Mouse (Mus musculus) lung, embryonic 14.5 days (tissue): ENCODE data around the gene Slc38a4. TPM values are rescaled to one million over a fixed set of nuclear protein-coding genes. Genes with fewer than 3 reads are reported as not detected.

Experiments
- ATAC-seq: fragments of 200-750 bp; cut with Nextera tagmentation; 2 replicates; pipeline ENCODE4 v1.8.0; 2017; ENCODE audit warnings: mild to moderate bottlenecking, moderate TSS enrichment, moderate library complexity; ENCODE audit not compliant: insufficient read depth
- DNase-seq: peaks from one replicate; pipeline ENCODE4 v3.0.0-alpha.2; 2015
- H3K27ac ChIP-seq: fragments of 300-500 bp; sonication (generic); 2 replicates; pipeline ENCODE4 v1.5.1; 2014; ENCODE audit warnings: low read depth, mild to moderate bottlenecking, moderate library complexity
- H3K27me3 ChIP-seq: fragments of 300-500 bp; sonication (generic); 2 replicates; pipeline ENCODE4 v1.6.1; 2014; ENCODE audit warnings: low read length, control low read depth; ENCODE audit not compliant: insufficient read depth
- H3K36me3 ChIP-seq: fragments of 300-500 bp; sonication (generic); 2 replicates; pipeline ENCODE4 v1.6.1; 2014; ENCODE audit warnings: control low read depth; ENCODE audit not compliant: insufficient read depth
- H3K4me1 ChIP-seq: fragments of 300-500 bp; sonication (generic); 2 replicates; pipeline ENCODE4 v1.6.1; 2014; ENCODE audit warnings: antibody characterized with exemption, control low read depth; ENCODE audit not compliant: insufficient read depth
- H3K4me2 ChIP-seq: fragments of 300-500 bp; sonication (generic); 2 replicates; pipeline ENCODE4 v1.6.1; 2014; ENCODE audit warnings: mild to moderate bottlenecking
- H3K4me3 ChIP-seq: fragments of 300-500 bp; sonication (generic); 2 replicates; pipeline ENCODE4 v1.5.1; 2014; ENCODE audit warnings: low read depth, low read length
- H3K9ac ChIP-seq: fragments of 300-500 bp; sonication (generic); 2 replicates; pipeline ENCODE4 v1.6.1; 2014
- H3K9me3 ChIP-seq: fragments of 300-500 bp; sonication (generic); 2 replicates; pipeline ENCODE4 v1.6.1; 2016; ENCODE audit warnings: low read depth, low read length, control low read depth
- CTCF ChIP-seq: IDR thresholded peaks from 2 replicates; pipeline ENCODE4 v1.5.1; 2016; ENCODE audit warnings: antibody characterized with exemption, low read depth
- WGBS: fragments of 180-500 bp; shearing (Covaris S2); extraction: QIAGEN DNeasy Blood & Tissue Kit; methylation state at CpG from one replicate; pipeline ENCODE4 v1.1.7; 2014; 5-methylcytosine and 5-hydroxymethylcytosine counted together
- polyA plus RNA-seq: library from polyadenylated mRNA; unstranded; fragments of >200 nt; fragmentation: Nextera tagmentation; extraction: Ambion mirVana; gene quantifications from 2 replicates; pipeline ENCODE4 v1.2.1, GENCODE M21; 2014

The Slc38a4 gene
- polyA plus RNA-seq, 1 experiment from 2014 or later, result 92.3 TPM

- Histone ChIP-seq H3K27ac (no peak overlapping the region), H3K9ac (no peak overlapping the region), H3K4me3 (no peak overlapping the region), H3K27me3 (no peaks in the 10 kb centered on the region), H3K4me2 (no peak overlapping the region), H3K36me3 (peaks cover 49% of the 10 kb centered on the region), H3K9me3 (no peaks in the 10 kb centered on the region), H3K4me1 (0 out of 2 replicates have a peak, but pooled peaks cover 4% of the 10 kb centered on the region)
- no peak for DNase-seq
- 59% methylated on average over 3 of the region's 3 CpGs for WGBS
- no peak for ATAC-seq
- no peak for TF ChIP-seq CTCF
Measured at GRCm38 (mm10) chr15:97009271-97009670, 46.5 kb downstream of the Slc38a4 start.

DNA sequence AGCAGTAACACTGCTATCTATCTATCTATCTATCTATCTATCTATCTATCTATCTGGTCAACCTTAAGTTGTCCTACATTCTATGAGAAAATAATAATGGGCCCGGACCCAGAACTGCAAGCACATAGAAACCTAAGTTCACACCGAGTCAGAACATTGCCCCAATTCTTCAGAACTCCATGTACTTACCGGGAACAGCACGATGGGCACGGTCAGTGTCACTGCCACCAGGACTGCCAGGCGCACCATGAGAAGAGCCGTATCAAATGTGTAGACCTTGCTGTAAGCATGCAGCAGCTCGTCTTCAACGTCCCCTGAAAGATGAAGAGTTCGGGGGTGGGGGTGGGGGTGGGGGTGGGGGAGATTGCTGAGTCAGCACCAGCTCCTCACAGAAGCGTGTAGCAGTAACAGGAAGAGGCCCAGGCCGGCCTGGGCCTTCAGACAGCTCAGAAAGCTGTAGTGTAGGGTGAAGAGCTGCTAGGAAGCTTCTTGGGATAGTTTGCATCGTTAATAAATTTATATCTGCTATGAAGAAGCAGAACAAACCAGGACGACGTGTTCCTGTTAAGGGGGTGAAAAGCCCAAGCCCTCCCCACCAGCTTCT lies 50.0 kb downstream of the Slc38a4 start:
- no peak for ATAC-seq
- WGBS, result 76% methylated on average over 15 of the region's 15 CpGs
- Histone ChIP-seq H3K36me3 (peaks cover 27% of the 10 kb centered on the region), H3K27me3 (no peaks in the 10 kb centered on the region), H3K4me2 (no peak overlapping the region), H3K4me3 (no peak overlapping the region), H3K4me1 (peaks cover 34% of the 10 kb centered on the region), H3K27ac (no peak overlapping the region), H3K9me3 (no peaks in the 10 kb centered on the region), H3K9ac (no peak overlapping the region)
- DNase-seq, result no peak
- TF ChIP-seq CTCF, result no peak

- TF ChIP-seq CTCF, result no peak
- Histone ChIP-seq H3K9ac (no peak overlapping the region), H3K9me3 (no peaks in the 10 kb centered on the region), H3K27ac (peak overlapping the region; percentile 86), H3K4me2 (peak overlapping the region; percentile 31; the same call in 1 of the 2 replicates), H3K4me1 (peaks cover 43% of the 10 kb centered on the region), H3K27me3 (no peaks in the 10 kb centered on the region), H3K4me3 (no peak overlapping the region), H3K36me3 (peaks cover 19% of the 10 kb centered on the region)
- DNase-seq (no peak), ATAC-seq (peak; percentile 6; the same call in 1 of the 2 replicates)
- 43% methylated on average over 7 of the region's 7 CpGs for WGBS
Measured at GRCm38 (mm10) chr15:97004525-97004867, 51.3 kb downstream of the Slc38a4 start.

- Histone ChIP-seq H3K4me3 (no peak overlapping the region), H3K36me3 (peaks cover 17% of the 10 kb centered on the region), H3K9me3 (no peaks in the 10 kb centered on the region), H3K4me1 (peaks cover 43% of the 10 kb centered on the region), H3K4me2 (peak overlapping the region; percentile 31; the same call in 1 of the 2 replicates), H3K27me3 (no peaks in the 10 kb centered on the region), H3K27ac (peak overlapping the region; percentile 86), H3K9ac (no peak overlapping the region)
- DNase-seq (peak; percentile 83), ATAC-seq (peak; percentile 45)
- 24% methylated on average over 10 of the region's 10 CpGs for WGBS
- peak; percentile 37 for TF ChIP-seq CTCF
Measured at GRCm38 (mm10) chr15:97003851-97004524, 51.8 kb downstream of the Slc38a4 start.

DNA sequence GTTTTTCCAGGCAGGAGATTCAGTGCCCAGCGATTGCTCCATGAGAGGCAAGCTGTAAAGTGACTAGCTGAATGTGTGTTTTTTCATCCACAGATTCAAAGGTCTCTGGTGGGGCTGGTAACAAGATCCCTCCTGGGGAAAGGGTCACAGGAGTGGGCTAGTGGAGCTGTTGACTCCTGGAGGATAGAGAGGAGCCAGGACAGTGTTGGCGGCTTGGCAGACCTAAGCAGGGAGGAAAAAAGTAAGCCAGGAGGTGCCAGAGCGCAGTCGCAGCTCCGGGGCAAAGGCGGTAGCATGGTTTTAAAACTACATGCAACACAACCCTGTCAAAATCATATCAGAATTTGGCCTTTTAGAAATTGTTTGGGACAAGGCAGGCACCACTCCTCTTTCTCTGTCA lies 52.6 kb downstream of the Slc38a4 start:
- Histone ChIP-seq H3K9me3 (no peaks in the 10 kb centered on the region), H3K9ac (no peak overlapping the region), H3K4me1 (peaks cover 43% of the 10 kb centered on the region), H3K4me3 (no peak overlapping the region), H3K36me3 (peaks cover 13% of the 10 kb centered on the region), H3K27ac (peak overlapping the region; percentile 86), H3K4me2 (peak overlapping the region; percentile 5; the same call in 1 of the 2 replicates), H3K27me3 (no peaks in the 10 kb centered on the region)
- ATAC-seq (no peak), DNase-seq (no peak)
- 72% methylated on average over 6 of the region's 6 CpGs for WGBS
- no peak for TF ChIP-seq CTCF

GRCm38 (mm10) chr15:97002752-97003151 lies 53.0 kb downstream of the Slc38a4 start:
- H3K27ac ChIP-seq, result peak overlapping the region; percentile 86
- no peaks in the 10 kb centered on the region for H3K27me3 ChIP-seq
- H3K4me2 ChIP-seq, result 0 out of 2 replicates have a peak overlapping the region, but pooled peaks have one; percentile 5
- H3K9ac ChIP-seq, result no peak overlapping the region
- H3K4me3 ChIP-seq, result no peak overlapping the region
- DNase-seq, result no peak
- 69% methylated on average over 12 of the region's 12 CpGs for WGBS
- no peak for TF ChIP-seq CTCF
- ATAC-seq, result no peak
- peaks cover 43% of the 10 kb centered on the region for H3K4me1 ChIP-seq
- no peaks in the 10 kb centered on the region for H3K9me3 ChIP-seq
- peaks cover 8% of the 10 kb centered on the region for H3K36me3 ChIP-seq

DNA sequence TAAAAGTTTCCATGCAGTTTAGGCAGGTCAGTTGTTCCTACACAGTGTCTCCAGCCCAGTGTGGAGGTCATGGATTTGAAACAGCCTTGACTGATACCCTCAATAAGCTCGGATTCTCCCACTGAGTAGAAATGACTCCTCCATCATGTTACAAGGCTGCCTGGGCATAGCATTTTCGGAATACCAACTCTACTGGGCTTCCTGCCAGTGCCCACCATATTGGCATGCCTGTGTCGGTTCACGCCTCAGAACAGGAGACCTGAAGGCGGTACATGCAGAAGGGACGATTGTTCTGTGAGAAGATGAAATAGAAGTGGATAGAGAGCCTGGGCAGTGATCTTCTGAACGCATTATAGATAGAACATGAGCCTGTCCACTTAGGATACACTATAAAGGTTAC lies 53.9 kb downstream of the Slc38a4 start:
- DNase-seq (no peak), ATAC-seq (no peak)
- no peak overlapping the region for H3K9ac ChIP-seq
- H3K36me3 ChIP-seq, result peaks cover 9% of the 10 kb centered on the region
- TF ChIP-seq CTCF, result no peak
- H3K4me2 ChIP-seq, result no peak overlapping the region
- no peaks in the 10 kb centered on the region for H3K27me3 ChIP-seq
- 64% methylated on average over 7 of the region's 7 CpGs for WGBS
- H3K27ac ChIP-seq, result peak overlapping the region; percentile 94
- H3K4me1 ChIP-seq, result peaks cover 43% of the 10 kb centered on the region
- no peak overlapping the region for H3K4me3 ChIP-seq
- no peaks in the 10 kb centered on the region for H3K9me3 ChIP-seq
